Mouse (Mus musculus) liver, postnatal 0 days (tissue): ENCODE measurements around the gene Ppm1l. TPM values are rescaled to one million over a fixed set of nuclear protein-coding genes. Genes with fewer than 3 reads are reported as not detected.
"Not testable (repeated sequence)": the region's sequence is repeated elsewhere in the genome, so short reads cannot be mapped to it uniquely, and the experiment has no call there.

Source experiments
- ATAC-seq: fragments of 200-750 bp; cut with Nextera tagmentation; 2 replicates; pipeline ENCODE4 v1.8.0; 2017; ENCODE audit warnings: mild to moderate bottlenecking, moderate library complexity
- DNase-seq: peaks from one replicate; pipeline ENCODE4 v3.0.0-alpha.2; 2016
- H3K27ac ChIP-seq: fragments of 300-500 bp; sonication (generic); 2 replicates; pipeline ENCODE4 v1.5.1; 2014; ENCODE audit warnings: antibody characterized with exemption, moderate library complexity, mild to moderate bottlenecking, low read depth
- H3K27me3 ChIP-seq: fragments of 300-500 bp; sonication (generic); 2 replicates; pipeline ENCODE4 v1.6.1; 2014; ENCODE audit warnings: low read length, control low read depth, mixed read lengths; ENCODE audit not compliant: insufficient read depth
- H3K36me3 ChIP-seq: fragments of 300-500 bp; sonication (generic); replicated peaks from 2 replicates; pipeline ENCODE4 v1.6.1; 2014; ENCODE audit warnings: mild to moderate bottlenecking, control low read depth, low read length, moderate library complexity, mixed read lengths; ENCODE audit not compliant: insufficient read depth
- H3K4me1 ChIP-seq: fragments of 300-500 bp; sonication (generic); 2 replicates; pipeline ENCODE4 v1.6.1; 2014; ENCODE audit warnings: antibody characterized with exemption, mild to moderate bottlenecking, control low read depth; ENCODE audit not compliant: insufficient read depth
- H3K4me2 ChIP-seq: fragments of 300-500 bp; sonication (generic); 2 replicates; pipeline ENCODE4 v1.6.1; 2014; ENCODE audit warnings: low read depth, mild to moderate bottlenecking, low read length, moderate library complexity, mixed read lengths
- H3K4me3 ChIP-seq: fragments of 300-500 bp; sonication (generic); 2 replicates; pipeline ENCODE4 v1.5.1; 2014; ENCODE audit warnings: low read depth, low read length
- H3K9ac ChIP-seq: fragments of 300-500 bp; sonication (generic); replicated peaks from 2 replicates; pipeline ENCODE4 v1.6.1; 2014; ENCODE audit warnings: mild to moderate bottlenecking, moderate library complexity
- H3K9me3 ChIP-seq: fragments of 300-500 bp; sonication (generic); 2 replicates; pipeline ENCODE4 v1.6.1; 2016; ENCODE audit warnings: mild to moderate bottlenecking, control low read depth, low read length, mixed read lengths
- CTCF ChIP-seq: sonication (generic); IDR thresholded peaks from 2 replicates; pipeline ENCODE4 v1.5.1; 2016; ENCODE audit warnings: antibody characterized with exemption, low read depth
- EP300 ChIP-seq: IDR thresholded peaks from 2 replicates; pipeline ENCODE4 v1.6.1; 2016; ENCODE audit warnings: antibody characterized with exemption, low read depth, mild to moderate bottlenecking
- WGBS: fragments of 180-500 bp; shearing (Covaris S2); extraction: QIAGEN DNeasy Blood & Tissue Kit; methylation state at CpG from one replicate; pipeline ENCODE4 v1.1.7; 2014; ENCODE audit not compliant: insufficient replicate concordance; 5-methylcytosine and 5-hydroxymethylcytosine counted together
- polyA plus RNA-seq: library from polyadenylated mRNA; unstranded; fragments of >200 nt; fragmentation: Nextera tagmentation; extraction: Ambion mirVana; gene quantifications from 2 replicates; pipeline ENCODE4 v1.2.1, GENCODE M21; 2015

Gene Ppm1l
- polyA plus RNA-seq, 1 experiment from 2014 or later, result 2.8 TPM

GRCm38 (mm10) chr3:69406210-69406895, 89.7 kb downstream of the Ppm1l start:
- H3K4me2 ChIP-seq, result no peak overlapping the region
- H3K27ac ChIP-seq, result no peak overlapping the region
- no peak for ATAC-seq
- 88% methylated on average over 5 of the region's 5 CpGs for WGBS
- DNase-seq, result no peak
- H3K36me3 ChIP-seq, result no peaks in the 10 kb centered on the region
- H3K27me3 ChIP-seq, result no peaks in the 10 kb centered on the region
- no peak overlapping the region for H3K9ac ChIP-seq
- H3K9me3 ChIP-seq, result no peaks in the 10 kb centered on the region
- no peak overlapping the region for H3K4me3 ChIP-seq
- TF ChIP-seq EP300 (no peak), CTCF (no peak)
- H3K4me1 ChIP-seq, result no peaks in the 10 kb centered on the region

- no peak overlapping the region for H3K4me3 ChIP-seq
- no peaks in the 10 kb centered on the region for H3K9me3 ChIP-seq
- DNase-seq (no peak), ATAC-seq (no peak)
- H3K4me1 ChIP-seq, result no peaks in the 10 kb centered on the region
- WGBS, result 68% methylated on average over 3 of the region's 3 CpGs
- no peak overlapping the region for H3K4me2 ChIP-seq
- H3K9ac ChIP-seq, result no peak overlapping the region
- H3K36me3 ChIP-seq, result no peaks in the 10 kb centered on the region
- H3K27ac ChIP-seq, result no peak overlapping the region
- H3K27me3 ChIP-seq, result no peaks in the 10 kb centered on the region
- TF ChIP-seq EP300 (no peak), CTCF (peak; percentile 29; the same call in 1 of the 2 replicates)
Measured at GRCm38 (mm10) chr3:69408064-69408463, 91.4 kb downstream of the Ppm1l start.

GRCm38 (mm10) chr3:69416112-69416511, 99.5 kb downstream of the Ppm1l start:
- H3K4me2 ChIP-seq, result no peak overlapping the region
- WGBS, result 81% methylated on average over 6 of the region's 6 CpGs
- DNase-seq, result no peak
- no peaks in the 10 kb centered on the region for H3K27me3 ChIP-seq
- no peaks in the 10 kb centered on the region for H3K9me3 ChIP-seq
- H3K4me3 ChIP-seq, result no peak overlapping the region
- H3K4me1 ChIP-seq, result no peaks in the 10 kb centered on the region
- H3K9ac ChIP-seq, result no peak overlapping the region
- ATAC-seq, result no peak
- TF ChIP-seq CTCF, result no peak
- H3K27ac ChIP-seq, result no peak overlapping the region
- no peaks in the 10 kb centered on the region for H3K36me3 ChIP-seq

- H3K27me3 ChIP-seq, result no peaks in the 10 kb centered on the region
- TF ChIP-seq EP300 (no peak), CTCF (no peak)
- no peak overlapping the region for H3K4me3 ChIP-seq
- H3K4me1 ChIP-seq, result no peaks in the 10 kb centered on the region
- peaks cover 3% of the 10 kb centered on the region; the same call in 1 of the 2 replicates for H3K9me3 ChIP-seq
- no peak overlapping the region for H3K4me2 ChIP-seq
- H3K36me3 ChIP-seq, result no peaks in the 10 kb centered on the region
- no peak overlapping the region for H3K27ac ChIP-seq
- WGBS, result 78% methylated on average over 3 of the region's 3 CpGs
- no peak for ATAC-seq
- no peak overlapping the region for H3K9ac ChIP-seq
- DNase-seq, result no peak
Measured at GRCm38 (mm10) chr3:69422741-69423140, 106.1 kb downstream of the Ppm1l start.

- H3K27ac ChIP-seq, result no peak overlapping the region
- H3K4me2 ChIP-seq, result no peak overlapping the region
- WGBS, result 78% methylated on average over 4 of the region's 4 CpGs
- H3K36me3 ChIP-seq, result no peaks in the 10 kb centered on the region
- no peak overlapping the region for H3K9ac ChIP-seq
- no peaks in the 10 kb centered on the region for H3K4me1 ChIP-seq
- H3K9me3 ChIP-seq, result peaks cover 3% of the 10 kb centered on the region; the same call in 1 of the 2 replicates
- ATAC-seq, result no peak
- no peak overlapping the region for H3K4me3 ChIP-seq
- DNase-seq, result no peak
- TF ChIP-seq CTCF (no peak), EP300 (no peak)
- H3K27me3 ChIP-seq, result no peaks in the 10 kb centered on the region
Measured at GRCm38 (mm10) chr3:69423371-69423770, 106.7 kb downstream of the Ppm1l start.

- H3K36me3 ChIP-seq, H3K4me3 ChIP-seq, ATAC-seq, H3K9ac ChIP-seq, H3K4me2 ChIP-seq, H3K27me3 ChIP-seq, DNase-seq, H3K9me3 ChIP-seq, H3K4me1 ChIP-seq, H3K27ac ChIP-seq: not testable (repeated sequence)
- WGBS, result 85% methylated on average over 2 of the region's 2 CpGs
Measured at GRCm38 (mm10) chr3:69424781-69425180, 108.1 kb downstream of the Ppm1l start.
